Mouse (Mus musculus) forelimb bud, embryonic 11.5 days (tissue): ENCODE results near the gene Ctnnbl1.

ENCODE experiments used
- DNase-seq: peaks from one replicate; pipeline ENCODE4 v3.0.0-alpha.2; 2012; ENCODE audit warnings: low read depth, low spot score

Ctnnbl1 gene

DNA sequence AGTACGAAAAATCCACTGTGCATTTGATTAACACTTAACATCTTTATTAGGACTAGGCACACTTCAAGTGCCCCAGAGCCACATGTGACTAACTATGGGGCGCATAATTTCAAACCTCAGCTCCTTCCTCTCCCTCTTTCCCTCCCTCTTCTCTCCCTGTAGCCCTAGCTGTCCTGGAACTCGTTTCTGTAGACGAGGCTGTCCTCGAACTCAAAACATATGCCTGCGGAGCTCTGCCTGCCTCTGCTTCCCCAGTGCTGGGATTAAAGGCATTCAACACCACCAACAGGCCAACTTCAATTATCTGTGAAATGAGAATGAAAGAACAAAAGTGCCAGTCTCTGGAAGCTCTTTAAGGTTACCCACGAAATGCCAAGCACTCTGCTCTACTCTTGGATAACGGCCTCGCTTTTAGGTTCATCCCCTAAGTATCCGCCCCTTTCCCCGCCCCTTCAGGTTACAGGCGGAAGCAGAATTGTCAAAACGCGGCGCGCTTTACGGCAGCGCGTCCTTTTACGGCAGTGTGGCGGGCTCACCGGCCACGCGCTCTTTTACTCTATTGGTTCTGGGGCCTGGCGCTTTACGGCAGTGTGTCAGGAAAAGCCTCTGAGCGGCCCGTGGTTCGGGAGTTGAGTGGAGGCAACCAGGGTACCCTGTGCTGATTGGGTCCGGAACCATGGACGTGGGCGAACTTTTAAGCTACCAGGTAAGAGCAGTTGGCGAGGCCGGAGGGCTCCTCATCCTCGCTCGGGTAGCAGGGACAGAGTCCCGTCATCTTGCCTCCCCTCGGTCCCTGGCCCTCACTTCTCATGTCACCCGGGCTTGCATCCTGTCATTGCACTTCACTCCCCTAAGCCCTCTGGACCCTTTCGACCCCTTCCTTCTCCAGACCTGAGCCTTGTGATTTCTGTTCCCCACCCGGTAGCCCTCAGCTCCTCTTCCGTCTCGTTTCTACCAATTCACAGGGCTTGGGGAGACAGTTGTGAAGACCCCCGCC is at the start of gene Ctnnbl1:
Gene Ctnnbl1 (plus strand): TSS at position 548 of the 997 bp plus-strand sequence.
- DNase-seq: peak; percentile 99

DNA sequence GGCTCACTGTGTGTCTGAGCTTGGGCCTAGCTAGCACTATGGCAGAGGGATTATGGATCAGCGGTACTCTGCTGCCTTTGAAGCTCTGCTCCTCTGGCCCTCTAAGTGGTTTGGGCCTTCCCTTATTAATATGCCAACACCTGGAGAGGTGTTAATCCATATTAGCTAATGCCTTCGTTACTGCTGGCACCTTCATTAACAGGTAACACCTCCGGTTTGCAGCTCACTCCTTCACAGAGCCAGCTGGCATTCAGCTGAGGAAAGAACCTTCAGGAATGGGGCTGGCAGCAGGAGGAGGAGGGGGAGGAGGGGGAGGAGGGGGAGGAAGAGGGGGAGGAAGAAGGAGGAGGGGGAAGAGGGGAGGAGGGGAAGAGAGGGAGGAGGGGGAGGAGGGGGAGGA is 49.7 kb upstream of the Ctnnbl1 start:
- DNase-seq: no peak

DNA sequence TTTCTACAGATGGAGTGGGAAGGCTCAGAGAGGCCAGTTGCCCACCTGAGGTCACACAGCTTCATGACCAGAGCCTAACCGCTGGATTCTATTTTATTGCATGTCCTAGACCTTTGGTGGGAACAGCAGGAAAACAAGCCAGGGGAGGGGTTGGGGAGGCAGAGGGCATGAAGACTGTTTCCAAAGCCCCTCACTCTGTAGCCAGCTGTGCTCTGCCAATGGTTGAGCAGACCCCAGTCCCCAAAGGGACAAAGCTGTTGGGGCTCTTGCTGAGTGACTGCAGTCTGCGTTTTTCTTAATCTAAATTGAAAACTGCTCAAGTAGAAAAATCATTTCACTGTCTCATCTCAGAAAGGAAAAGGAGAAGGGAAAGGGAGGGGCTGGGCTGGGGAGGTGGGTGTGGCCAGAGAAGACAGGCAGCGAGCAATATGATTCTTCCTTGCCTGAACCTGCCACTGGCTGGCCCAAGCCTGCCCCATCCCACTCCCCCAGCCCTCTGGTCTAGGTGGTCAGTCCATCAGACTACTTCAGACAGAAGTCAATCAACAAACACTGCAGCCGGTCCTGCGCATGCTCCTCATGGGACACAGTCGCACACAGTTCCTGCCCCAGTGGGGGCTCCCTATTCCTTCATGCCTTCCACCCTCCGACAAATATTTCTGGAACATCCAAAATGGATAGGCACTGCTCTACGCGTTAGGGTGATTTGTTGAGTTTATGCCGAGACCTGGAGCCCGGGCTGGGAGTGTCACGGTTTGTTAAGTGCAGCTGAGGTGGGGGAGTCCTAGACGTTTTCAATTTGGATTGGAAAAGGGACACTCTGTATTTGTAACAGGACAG is 45.7 kb upstream of the Ctnnbl1 start:
- no peak for DNase-seq

DNA sequence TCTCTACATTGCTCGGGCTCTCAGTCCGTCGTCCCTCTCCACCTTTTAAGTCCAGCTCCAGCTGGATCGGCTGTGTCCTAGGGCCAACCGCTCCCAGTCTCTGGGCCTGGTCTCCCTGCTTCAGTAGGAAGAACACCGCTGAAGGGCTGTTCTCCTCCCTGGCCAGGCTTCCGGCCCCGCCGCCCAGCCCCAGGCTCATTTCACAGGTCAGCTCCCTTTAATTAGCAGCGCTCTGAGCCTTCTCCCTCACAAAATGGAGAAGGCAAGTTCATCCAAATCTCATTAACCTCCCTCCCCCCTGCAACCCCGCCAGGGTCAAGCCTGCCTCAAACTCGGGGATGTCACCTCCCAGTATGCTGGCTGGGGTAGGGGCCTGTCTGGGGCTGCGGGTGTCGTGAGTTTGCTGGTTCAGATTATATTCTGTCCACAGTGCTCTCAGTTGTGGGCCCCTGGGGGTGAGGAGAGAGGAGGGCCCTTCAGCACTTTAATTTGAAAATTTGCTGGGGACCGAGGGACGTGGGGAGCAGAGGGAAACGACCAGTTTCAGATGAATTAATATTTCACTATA is 44.8 kb upstream of the Ctnnbl1 start:
- DNase-seq: peak; percentile 43

DNA sequence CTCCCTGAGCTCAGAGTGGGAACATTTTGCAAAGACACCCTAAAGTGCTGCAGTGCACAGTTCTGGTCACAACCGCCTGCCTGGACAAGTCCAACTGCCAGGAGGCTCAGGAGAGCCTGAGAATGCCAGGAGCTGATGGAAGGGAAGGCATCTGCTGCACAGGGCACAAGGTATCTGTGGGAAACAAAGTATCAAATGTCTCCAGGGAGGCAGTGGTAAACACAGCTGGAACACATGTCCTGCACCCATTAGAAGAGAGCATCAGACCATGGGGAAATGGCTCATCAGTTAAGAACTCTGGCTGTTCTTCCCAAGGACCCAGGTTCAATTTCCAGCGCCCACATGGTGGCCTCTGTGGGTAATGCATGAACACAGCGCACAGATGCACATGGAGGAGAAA is 43.6 kb upstream of the Ctnnbl1 start:
- DNase-seq: no peak

DNA sequence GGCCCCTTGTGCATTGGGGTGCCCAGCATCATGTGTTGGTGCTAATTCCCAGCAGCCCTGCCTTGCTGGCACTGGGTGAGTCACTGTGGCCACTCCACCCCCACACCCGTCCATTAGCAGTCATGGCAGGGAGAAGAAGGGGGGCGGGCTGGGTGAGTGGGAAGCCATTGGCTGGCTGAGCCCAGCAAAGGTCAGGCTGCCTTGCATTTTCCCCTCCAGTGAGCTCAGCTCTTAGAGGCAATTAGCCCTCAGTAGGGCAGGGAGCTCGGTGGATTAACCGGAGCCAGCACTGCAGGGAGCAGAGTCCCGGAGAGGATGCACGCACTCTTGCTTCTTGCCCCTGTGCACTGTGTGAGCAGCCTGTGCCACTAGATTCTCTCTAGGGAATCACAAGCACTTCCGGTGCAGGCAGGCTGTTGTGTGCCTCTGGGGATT is 40.9 kb upstream of the Ctnnbl1 start:
- DNase-seq: no peak

DNA sequence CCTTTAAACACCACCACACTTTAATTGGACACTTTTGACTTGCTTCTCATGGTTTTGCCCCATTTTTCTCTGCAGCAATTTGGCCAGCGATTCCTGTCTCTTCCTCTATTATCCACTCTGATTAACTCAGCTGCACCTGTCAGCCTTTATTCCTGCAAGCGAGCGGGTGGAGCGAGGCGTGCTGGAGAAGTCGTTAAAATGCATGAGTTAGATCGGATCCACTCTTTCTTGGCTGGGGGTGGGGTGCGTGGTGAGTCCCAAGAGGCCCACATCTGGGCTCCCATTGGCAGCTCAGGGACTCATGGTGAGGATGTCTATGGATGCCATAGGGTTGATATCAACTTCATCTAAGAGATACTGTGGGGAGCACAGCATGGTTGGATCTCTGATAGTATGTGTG is 34.0 kb upstream of the Ctnnbl1 start:
- no peak for DNase-seq

DNA sequence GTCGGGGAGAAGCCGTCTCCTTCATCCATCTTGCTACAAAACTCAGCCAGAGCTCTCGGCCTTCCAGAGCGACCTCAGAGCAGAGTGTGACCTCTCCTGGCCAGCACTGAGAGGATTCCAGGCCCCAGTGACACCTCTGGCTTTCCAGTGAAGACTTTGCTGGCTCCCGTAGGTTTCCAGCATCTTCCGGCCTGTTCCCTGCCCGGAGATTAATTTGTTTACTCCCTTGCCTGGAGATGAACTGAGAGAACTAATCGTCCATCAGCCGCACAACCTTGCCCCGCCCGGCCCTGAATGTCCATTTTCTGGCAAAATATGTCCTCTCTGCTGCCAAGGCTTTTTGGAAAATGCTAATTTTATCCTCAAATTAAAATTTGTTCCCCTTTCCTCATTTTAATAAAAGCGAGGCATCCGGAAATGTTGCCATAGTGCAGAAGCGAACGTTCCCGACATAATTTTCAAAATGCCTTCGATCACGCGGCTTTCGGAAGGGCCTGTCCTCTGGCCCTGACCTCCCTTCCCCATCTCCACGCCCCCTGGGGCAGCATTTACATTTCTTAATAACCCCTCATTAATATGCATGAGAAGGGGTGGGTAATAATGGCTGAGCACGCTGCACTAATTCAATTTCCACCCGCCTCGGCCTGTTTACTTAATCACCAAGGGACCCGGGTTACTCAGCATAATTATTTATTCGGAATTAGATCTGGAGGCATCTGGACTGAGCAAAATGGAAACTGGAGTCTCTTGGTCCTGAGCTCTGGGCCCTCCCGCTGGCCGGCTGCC is 32.0 kb upstream of the Ctnnbl1 start:
- DNase-seq: no peak

DNA sequence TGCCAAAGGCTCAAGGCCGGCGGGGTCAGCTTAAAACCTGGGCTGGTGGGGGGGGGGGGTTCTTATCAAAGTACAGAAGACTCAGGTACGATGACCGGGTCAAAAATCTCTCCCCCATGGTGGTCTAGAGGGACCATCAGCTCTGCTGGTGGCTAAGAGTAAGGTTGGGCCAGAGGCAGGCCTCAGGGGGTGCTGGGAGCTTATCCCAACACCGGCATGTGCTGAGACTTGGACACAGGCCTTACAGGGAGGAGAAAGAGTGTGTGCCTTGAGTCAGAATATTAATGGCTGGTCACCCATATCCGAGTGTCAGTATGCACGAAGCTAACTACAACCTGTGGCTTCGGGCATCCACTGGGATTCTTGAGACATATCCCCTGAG is 31.4 kb upstream of the Ctnnbl1 start:
- no peak for DNase-seq

DNA sequence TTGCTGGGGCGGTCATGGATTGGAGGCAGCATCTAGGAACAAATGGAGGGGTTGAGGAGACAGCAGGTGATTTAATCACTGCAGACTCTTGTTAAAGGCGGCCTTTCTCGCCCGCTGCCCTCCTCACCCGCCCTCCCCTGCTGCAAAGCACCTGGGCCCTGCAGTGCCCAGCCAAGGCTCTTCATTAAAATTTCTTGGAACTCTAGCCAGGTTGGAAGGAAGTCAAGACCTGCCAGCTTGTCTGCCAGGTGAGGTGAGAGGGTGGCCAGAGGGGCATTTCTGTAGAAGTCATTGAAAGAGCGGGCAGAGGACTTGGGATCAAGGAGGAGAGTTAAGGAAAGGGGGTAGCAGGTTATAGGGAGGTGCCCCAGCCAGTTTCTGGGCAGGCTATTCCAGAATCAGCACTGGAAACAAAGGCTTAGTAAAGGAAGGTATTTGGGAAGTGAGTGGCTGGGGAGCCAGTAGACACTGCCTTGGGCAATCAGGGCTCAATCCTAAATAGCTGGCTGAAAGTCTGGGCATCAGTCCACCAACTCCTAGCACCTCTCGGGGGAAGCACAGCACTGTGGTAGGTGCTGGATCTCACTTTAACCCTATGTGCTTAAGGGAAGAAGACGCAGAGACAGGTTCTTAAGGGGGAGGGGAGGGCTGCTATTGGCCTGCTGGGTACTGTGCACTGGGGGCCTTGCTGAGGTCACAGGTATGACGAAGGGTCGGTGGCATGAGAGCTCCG is 29.8 kb upstream of the Ctnnbl1 start:
- no peak for DNase-seq

DNA sequence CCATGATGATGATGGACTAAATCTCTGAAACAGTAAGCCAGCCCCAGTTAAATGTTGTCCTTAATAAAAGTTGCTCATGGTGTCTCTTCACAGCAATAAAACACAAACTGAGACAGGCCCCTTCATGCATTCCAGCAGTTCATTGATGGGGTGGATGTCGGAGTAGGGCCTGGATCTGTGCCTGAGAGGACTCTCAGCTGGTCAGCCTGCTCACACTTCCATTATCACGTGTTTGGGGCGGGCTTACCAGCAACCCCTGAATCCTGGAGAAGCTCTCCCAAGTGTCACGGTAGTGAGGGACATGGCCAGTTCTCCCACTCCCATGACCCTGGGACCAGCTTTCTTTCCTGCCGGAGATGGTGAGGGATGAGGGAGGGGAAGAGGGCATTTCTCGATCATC is 24.5 kb upstream of the Ctnnbl1 start:
- no peak for DNase-seq

DNA sequence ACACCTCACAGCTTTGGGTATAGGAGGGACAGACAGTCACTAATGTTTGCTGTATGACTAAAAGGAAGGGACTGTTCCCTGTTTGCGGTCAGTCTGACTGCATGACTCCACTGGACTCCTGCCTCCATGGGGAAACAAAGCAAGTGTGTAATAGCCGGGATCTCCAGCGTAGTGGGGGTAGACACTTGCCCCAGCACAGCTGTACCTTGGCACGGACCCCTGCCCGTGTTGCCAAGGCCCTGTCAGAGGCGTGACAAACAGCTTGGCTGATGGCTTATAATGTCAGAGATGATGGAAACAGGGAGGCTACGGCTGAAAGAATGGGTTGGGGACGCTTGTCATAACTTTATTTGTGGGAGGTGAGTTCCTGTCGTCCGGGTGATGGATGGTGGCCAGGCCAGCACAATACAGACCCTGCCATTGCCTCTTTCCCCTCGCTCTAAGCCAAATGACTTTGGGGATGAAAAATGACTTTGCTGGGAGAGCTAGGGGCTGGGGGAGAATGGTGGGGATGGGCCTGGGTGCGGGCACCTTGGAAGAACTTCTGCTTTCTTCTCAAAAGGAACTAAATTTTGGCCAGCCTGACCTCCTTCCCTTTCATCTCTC is 21.5 kb upstream of the Ctnnbl1 start:
- DNase-seq: no peak

DNA sequence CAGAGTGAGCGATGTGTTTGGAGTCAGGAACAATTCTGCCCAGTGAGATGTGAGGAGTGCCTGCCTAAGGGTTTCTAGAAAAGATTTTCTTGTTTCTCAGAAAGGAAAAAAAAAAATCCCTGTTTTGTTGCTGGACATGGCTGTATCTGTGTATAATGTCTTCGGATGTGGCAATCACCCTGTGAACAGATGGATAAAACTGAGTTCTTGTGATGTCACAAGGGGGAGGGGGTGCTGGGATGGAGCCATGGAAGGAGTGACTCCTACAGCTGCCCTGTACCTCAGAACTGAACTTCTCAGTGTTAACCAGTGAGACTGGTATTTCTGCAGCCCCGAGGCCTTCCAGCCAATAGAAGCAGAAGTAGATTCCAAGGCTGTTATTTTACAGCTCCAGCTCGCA is 18.8 kb upstream of the Ctnnbl1 start:
- DNase-seq: no peak

DNA sequence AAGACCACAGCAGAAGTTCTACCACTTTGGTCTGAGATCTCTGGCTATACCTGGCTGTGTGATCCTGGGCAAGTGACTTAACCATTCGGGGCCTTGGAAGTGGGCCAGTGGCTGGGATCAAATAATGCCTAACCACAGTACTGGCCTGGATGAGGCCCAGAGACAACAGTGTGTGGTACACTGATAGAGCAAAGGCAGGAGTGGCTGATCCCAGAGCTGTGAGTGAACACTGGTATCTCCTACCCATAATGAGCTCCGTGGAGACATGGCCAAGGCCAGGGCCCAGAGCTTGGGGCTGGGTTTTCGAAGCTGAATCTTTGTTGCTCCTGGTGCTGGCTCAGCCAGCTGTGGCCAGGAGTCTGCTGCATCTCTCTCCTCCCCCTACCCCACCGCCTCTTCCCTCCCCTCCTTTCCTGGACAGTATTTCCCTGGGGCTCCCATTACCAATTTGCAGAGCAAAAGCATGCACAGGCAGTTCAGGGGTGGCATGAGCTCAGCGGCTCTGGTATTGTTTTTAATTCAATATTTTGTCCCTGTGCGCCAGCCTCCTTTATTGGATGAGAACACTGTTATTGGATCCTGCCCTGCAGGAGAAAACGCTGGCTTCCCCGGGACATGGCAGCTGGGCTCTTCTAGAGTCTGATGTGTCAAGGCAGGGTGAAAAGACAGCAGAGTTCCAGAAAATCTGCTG is 13.2 kb upstream of the Ctnnbl1 start:
- no peak for DNase-seq

DNA sequence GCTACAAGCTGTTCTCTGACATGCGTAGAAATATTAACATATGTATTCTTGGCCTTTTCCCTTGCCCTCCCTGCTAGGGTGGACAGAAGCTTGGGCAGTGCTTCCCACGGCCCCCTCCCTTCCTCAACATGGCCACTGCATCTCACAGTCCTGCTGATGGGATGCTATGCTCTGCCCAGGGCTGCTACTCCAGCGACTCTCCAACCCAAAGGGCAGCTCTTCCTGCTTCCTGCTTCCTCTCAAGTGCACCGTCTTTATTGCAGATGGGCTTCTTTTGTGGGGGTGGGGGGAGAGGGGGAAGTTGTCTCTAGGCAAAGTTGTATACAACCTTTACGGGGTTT is 12.7 kb upstream of the Ctnnbl1 start:
- no peak for DNase-seq

DNA sequence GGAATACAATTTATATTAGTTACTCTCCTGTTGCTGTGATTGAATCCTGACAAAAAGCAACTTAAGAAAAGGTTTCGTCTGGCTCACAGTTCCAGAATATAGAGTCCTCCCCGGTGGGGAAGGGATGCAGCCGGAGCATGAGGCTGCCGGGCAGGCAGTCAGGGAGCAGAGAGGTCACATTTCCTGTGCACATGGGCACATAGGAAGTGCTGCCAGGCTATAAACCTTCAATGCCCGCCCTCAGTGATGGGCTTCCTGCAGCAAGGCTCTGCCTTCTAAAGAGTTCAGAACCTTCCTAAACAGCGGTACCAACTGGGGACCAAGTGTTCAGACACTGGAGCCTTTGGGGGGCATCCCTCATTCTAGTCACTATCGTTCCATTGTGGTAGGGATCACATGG is 7.4 kb downstream of the Ctnnbl1 start:
- DNase-seq: no peak

DNA sequence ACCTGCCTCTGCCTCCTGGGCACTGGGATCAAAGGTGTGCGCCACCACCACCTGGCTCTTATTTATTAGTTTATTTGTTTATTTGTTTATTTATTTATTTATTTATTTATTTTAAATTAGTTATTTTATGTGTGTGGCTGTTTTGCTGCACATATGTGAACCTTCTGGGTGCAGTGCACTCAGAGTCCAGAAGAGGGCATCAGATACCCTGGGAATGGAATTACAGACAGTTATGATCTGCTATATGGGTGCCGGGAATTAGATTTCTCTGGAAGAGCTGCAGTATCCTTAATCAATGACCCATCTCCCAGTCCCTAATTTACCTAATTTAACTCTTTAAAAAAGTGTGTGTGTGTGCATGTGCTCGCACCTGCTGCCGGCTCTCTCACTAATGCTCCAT is 8.5 kb downstream of the Ctnnbl1 start:
- DNase-seq: no peak

DNA sequence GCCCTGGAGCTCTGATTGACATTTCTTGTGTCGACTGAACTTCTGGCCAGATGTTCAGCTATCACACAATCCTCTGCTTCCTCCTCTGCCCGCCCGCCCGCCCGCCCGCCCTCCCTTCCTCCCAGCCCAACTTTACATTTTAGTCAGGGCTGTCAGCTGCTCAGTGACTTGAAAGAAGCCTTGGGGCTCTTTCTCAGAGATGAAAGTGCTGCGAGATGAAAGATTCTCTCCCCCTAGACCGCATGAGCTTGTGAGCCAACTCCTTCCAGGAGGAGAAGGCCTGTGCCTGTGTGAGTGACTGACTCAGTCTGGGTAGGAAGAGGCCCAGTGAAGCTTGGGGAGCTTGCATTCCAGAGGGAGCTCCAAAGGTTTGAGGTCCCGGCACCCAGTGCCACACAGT is 9.4 kb downstream of the Ctnnbl1 start:
- no peak for DNase-seq

DNA sequence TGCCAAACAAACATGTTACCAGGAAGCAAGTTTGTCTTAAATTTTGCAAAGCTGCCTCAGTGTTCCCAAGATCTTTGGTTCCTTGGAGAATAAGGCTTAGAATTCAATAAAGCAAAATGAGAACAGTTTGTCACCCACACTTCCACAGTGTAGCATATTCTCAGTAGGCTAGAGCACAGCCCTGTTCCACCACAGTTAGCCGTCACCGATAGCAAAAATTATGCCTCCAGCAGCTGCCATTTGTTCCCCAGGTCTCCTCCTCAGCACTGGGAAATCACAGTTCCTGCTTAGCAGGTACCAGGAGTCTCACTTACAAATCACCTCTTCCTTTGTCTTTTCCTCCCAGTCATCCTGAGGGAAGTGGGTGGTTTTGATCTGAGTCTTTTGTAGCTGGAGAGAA is 10.8 kb downstream of the Ctnnbl1 start:
- DNase-seq: no peak

DNA sequence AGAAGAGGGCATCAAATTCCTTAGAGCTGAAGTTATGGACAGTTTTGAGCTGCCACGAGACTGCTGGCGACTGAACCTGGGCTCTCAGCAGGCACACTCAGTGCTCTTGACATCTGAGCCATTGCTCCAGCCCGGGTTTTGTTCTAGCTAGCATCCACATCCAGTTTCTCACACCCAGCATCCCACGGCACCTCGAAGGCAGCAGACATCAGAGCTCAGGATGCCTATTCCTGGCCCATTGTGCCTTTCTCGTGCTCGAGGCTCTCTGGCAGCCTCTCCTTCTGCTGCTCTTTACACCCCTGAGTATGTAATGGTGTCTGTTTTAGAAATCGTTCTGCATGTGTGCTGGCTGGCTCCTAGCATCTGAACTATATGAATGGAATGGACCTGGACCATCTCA is 13.3 kb downstream of the Ctnnbl1 start:
- no peak for DNase-seq
